Mouse (Mus musculus): ENCODE results near the gene Crtc1. TPM values are rescaled to one million over a fixed set of nuclear protein-coding genes. Genes with fewer than 3 reads are reported as not detected.

The Crtc1 gene
- polyA plus RNA-seq, 1 experiment from 2014 or later = 7.0 TPM

DNA sequence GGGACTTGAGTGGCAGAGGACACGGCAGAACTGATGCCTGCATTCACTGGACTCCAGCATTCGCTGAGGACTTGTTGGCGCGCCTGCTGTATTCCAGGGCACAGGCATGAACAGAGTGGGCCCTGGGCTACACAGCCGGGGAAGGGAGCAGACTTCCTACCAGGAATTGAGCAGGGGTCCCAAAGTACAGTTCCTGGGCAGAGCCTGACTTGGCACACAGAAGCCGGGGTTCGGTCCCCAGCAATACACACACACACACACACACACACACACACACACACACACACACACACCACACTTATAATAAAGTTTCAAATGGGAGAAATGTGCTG is 435 bp upstream of the Crtc1 start:
- TF ChIP-seq CTCF (IDR thresholded peaks at IDR 0.05) (no peak), EP300 (IDR thresholded peaks at IDR 0.05) (no peak)
- Histone ChIP-seq H3K4me1 (ENCODE audit: insufficient read depth, low read depth, low read length) (peaks cover 6% of the 10 kb centered on the region; the same call in 1 of the 2 replicates), H3K9ac (replicated peaks; ENCODE audit: low read depth) (no peak overlapping the region), H3K4me2 (replicated peaks; ENCODE audit: low read depth, low read length) (peak overlapping the region; percentile 59), H3K9me3 (ENCODE audit: low read length) (no peaks in the 10 kb centered on the region), H3K27ac (ENCODE audit: low read length) (no peak overlapping the region), H3K4me3 (ENCODE audit: low read depth, low read length) (peak overlapping the region; percentile 63), H3K27me3 (replicated peaks; ENCODE audit: insufficient read depth, low read length) (no peaks in the 10 kb centered on the region), H3K36me3 (ENCODE audit: insufficient read depth, low read length) (no peaks in the 10 kb centered on the region)
- WGBS = 5% methylated on average over 7 of the region's 7 CpGs
- no peak for ATAC-seq
- no peak for DNase-seq (ENCODE audit: low spot score)

DNA sequence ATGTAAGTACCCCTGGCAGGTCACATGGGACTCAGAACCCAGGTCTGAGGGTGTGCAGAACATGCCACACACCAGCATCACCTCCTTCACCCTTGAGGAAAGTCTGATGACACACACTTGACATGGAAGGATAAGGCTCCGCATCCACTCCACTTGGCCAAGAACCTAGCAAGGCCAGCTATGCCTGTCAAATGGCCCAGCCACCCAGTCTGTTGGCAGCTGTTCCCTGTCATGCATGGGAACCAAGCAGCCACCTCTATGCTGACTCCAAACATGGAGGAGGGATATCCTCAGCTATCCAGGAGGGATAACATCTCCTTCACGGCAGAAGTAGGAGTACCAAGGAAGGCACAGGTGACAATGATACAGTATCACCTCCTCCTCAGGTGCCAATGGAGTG is 956 bp downstream of the Crtc1 start:
- no peaks in the 10 kb centered on the region for H3K9me3 ChIP-seq (ENCODE audit: low read length)
- H3K4me2 ChIP-seq (replicated peaks; ENCODE audit: low read depth, low read length) = peak overlapping the region; percentile 84; the same call in 1 of the 2 replicates
- H3K4me1 ChIP-seq (ENCODE audit: insufficient read depth, low read depth, low read length) = peaks cover 6% of the 10 kb centered on the region; the same call in 1 of the 2 replicates
- no peak overlapping the region for H3K9ac ChIP-seq (replicated peaks; ENCODE audit: low read depth)
- WGBS = 89% methylated on average over 2 of the region's 2 CpGs
- H3K4me3 ChIP-seq (ENCODE audit: low read depth, low read length) = no peak overlapping the region
- TF ChIP-seq CTCF (IDR thresholded peaks at IDR 0.05) (no peak), EP300 (IDR thresholded peaks at IDR 0.05) (no peak)
- ATAC-seq (no peak), DNase-seq (ENCODE audit: low spot score) (peak; percentile 21)
- H3K27ac ChIP-seq (ENCODE audit: low read length) = no peak overlapping the region
- no peaks in the 10 kb centered on the region for H3K27me3 ChIP-seq (replicated peaks; ENCODE audit: insufficient read depth, low read length)
- H3K36me3 ChIP-seq (ENCODE audit: insufficient read depth, low read length) = no peaks in the 10 kb centered on the region

DNA sequence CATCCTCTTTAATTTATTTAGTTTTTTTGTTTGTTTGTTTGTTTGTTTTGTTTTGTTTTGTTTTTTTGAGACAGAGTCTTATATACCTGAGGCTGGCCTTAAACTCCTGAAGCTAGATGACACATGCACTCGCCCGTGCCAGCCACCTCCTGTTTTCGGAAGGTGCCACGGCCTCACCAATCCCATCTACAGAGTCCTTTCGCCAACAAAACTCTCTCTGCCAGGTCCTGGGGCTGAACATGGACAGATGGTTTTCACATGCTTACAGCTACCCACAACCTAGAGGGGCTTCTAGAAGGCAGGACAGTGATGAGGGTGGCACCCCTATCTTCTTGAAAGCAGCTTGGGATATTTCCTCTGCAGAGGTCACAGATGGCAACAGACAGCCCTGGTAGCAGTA is 4.2 kb downstream of the Crtc1 start:
- DNase-seq (ENCODE audit: low spot score) (no peak), ATAC-seq (no peak)
- Histone ChIP-seq H3K27me3 (replicated peaks; ENCODE audit: insufficient read depth, low read length) (no peaks in the 10 kb centered on the region), H3K9ac (replicated peaks; ENCODE audit: low read depth) (no peak overlapping the region), H3K36me3 (ENCODE audit: insufficient read depth, low read length) (no peaks in the 10 kb centered on the region), H3K27ac (ENCODE audit: low read length) (no peak overlapping the region), H3K9me3 (ENCODE audit: low read length) (no peaks in the 10 kb centered on the region), H3K4me1 (ENCODE audit: insufficient read depth, low read depth, low read length) (peaks cover 6% of the 10 kb centered on the region; the same call in 1 of the 2 replicates), H3K4me2 (replicated peaks; ENCODE audit: low read depth, low read length) (no peak overlapping the region), H3K4me3 (ENCODE audit: low read depth, low read length) (no peak overlapping the region)
- 89% methylated on average over 5 of the region's 5 CpGs for WGBS
- TF ChIP-seq EP300 (IDR thresholded peaks at IDR 0.05) (no peak), CTCF (IDR thresholded peaks at IDR 0.05) (no peak)

GRCm38 (mm10) chr8:70432991-70433536 is 6.3 kb downstream of the Crtc1 start:
- Histone ChIP-seq H3K27ac (ENCODE audit: low read length) (no peak overlapping the region), H3K27me3 (replicated peaks; ENCODE audit: insufficient read depth, low read length) (no peaks in the 10 kb centered on the region), H3K4me2 (replicated peaks; ENCODE audit: low read depth, low read length) (no peak overlapping the region), H3K9ac (replicated peaks; ENCODE audit: low read depth) (no peak overlapping the region), H3K9me3 (ENCODE audit: low read length) (no peaks in the 10 kb centered on the region), H3K36me3 (ENCODE audit: insufficient read depth, low read length) (no peaks in the 10 kb centered on the region), H3K4me3 (ENCODE audit: low read depth, low read length) (no peak overlapping the region), H3K4me1 (ENCODE audit: insufficient read depth, low read depth, low read length) (no peaks in the 10 kb centered on the region)
- ATAC-seq (no peak), DNase-seq (ENCODE audit: low spot score) (no peak)
- 39% methylated on average over 4 of the region's 4 CpGs for WGBS
- TF ChIP-seq EP300 (IDR thresholded peaks at IDR 0.05) = no peak

DNA sequence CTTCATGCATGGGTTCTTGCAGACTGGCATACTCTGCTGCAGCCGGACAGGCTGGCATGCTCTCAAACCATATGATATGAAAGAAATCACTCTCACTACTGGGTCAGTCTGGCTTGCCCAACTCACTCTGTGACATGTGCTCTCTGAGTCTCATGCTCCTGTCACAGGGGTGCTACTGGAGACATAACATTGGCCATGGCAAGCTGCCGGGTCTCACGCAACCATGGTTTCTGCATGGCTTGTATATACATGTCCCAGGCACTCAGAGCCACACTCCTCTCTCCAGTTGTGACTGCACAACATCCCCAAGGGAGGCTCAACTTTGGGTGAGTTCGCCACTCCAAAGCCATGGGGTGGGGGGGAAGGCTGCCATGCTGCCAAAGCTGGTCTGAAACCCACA is 8.2 kb downstream of the Crtc1 start:
- no peak for TF ChIP-seq CTCF (IDR thresholded peaks at IDR 0.05)
- no peak for TF ChIP-seq EP300 (IDR thresholded peaks at IDR 0.05)
- 70% methylated on average over 4 of the region's 4 CpGs for WGBS
- no peak overlapping the region for H3K4me3 ChIP-seq (ENCODE audit: low read depth, low read length)

DNA sequence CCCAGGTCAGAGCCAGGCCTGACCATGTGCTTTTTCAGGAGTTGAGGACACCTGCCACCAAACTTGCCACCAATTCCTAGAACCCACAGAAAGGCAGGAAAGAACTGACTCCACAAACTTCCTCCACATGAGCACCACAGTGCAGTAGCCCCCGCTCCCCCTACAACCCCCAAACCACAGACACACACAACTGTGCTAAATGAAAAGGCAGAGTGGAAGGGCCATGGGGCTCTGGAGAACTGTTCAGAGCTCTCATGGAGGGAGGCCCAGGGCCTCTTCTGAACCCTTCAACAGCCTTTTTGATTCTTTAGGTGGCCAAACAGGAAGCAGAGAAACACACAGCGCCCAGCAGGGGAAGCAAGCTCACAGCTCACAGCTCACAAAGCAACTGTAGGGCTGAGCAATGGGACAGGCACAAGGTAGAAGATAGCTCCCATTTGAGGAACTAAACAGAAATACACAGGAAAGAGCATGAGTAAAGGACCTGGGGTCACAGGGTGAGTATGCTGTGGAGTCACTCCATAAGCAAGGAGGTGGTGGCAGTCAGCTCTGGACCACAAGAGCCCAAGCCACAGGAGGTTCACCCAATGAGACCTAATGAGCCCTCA is 13.0 kb downstream of the Crtc1 start:
- 50% methylated on average over 2 of the region's 2 CpGs for WGBS
- Histone ChIP-seq H3K27ac (ENCODE audit: low read length) (no peak overlapping the region), H3K27me3 (replicated peaks; ENCODE audit: insufficient read depth, low read length) (no peaks in the 10 kb centered on the region), H3K9ac (replicated peaks; ENCODE audit: low read depth) (no peak overlapping the region), H3K4me1 (ENCODE audit: insufficient read depth, low read depth, low read length) (peaks cover 5% of the 10 kb centered on the region; the same call in 1 of the 2 replicates), H3K4me3 (ENCODE audit: low read depth, low read length) (no peak overlapping the region), H3K4me2 (replicated peaks; ENCODE audit: low read depth, low read length) (no peak overlapping the region), H3K36me3 (ENCODE audit: insufficient read depth, low read length) (no peaks in the 10 kb centered on the region), H3K9me3 (ENCODE audit: low read length) (no peaks in the 10 kb centered on the region)
- TF ChIP-seq EP300 (IDR thresholded peaks at IDR 0.05) (no peak), CTCF (IDR thresholded peaks at IDR 0.05) (peak; percentile 33; the same call in 1 of the 2 replicates)
- ATAC-seq = no peak
- no peak for DNase-seq (ENCODE audit: low spot score)

More for the DNA sequence above, 8.2 kb downstream of the Crtc1 start:
- Histone ChIP-seq H3K4me1 (ENCODE audit: insufficient read depth, low read depth, low read length) (peaks cover 3% of the 10 kb centered on the region; the same call in 1 of the 2 replicates), H3K9me3 (ENCODE audit: low read length) (no peaks in the 10 kb centered on the region), H3K9ac (replicated peaks; ENCODE audit: low read depth) (no peak overlapping the region), H3K27me3 (replicated peaks; ENCODE audit: insufficient read depth, low read length) (no peaks in the 10 kb centered on the region), H3K4me2 (replicated peaks; ENCODE audit: low read depth, low read length) (no peak overlapping the region), H3K36me3 (ENCODE audit: insufficient read depth, low read length) (no peaks in the 10 kb centered on the region), H3K27ac (ENCODE audit: low read length) (no peak overlapping the region)
- peak; percentile 56 for ATAC-seq
- peak; percentile 24 for DNase-seq (ENCODE audit: low spot score)

All from lung, postnatal 0 days (tissue).